Mouse (Mus musculus) liver, embryonic 11.5 days (tissue): ENCODE measurements at regions not wholly inside any gene's neighbourhood (a gene's known extent, or its start where the extent isn't known, plus 50 kb on each side); places are given as distances from the start of the nearest gene placed in this dataset.

ENCODE experiments used
- ATAC-seq: fragments of 200-750 bp; cut with Nextera tagmentation; replicated peaks from 2 replicates; pipeline ENCODE4 v1.8.0; 2017; ENCODE audit warnings: moderate number of reproducible peaks, mild to moderate bottlenecking, moderate TSS enrichment, moderate library complexity; ENCODE audit not compliant: low FRiP score
- DNase-seq: peaks from one replicate; pipeline ENCODE4 v3.0.0-alpha.2; 2017; ENCODE audit warnings: low spot score
- H3K27ac ChIP-seq: fragments of 300-500 bp; sonication (generic); 2 replicates; pipeline ENCODE4 v1.5.1; 2014; ENCODE audit warnings: mild to moderate bottlenecking, low read depth, low read length, control low read depth
- H3K27me3 ChIP-seq: fragments of 300-500 bp; sonication (generic); replicated peaks from 2 replicates; pipeline ENCODE4 v1.6.1; 2014; ENCODE audit warnings: low read length, mixed read lengths; ENCODE audit not compliant: control insufficient read depth, insufficient read depth
- H3K36me3 ChIP-seq: fragments of 300-500 bp; sonication (generic); 2 replicates; pipeline ENCODE4 v1.6.1; 2014; ENCODE audit warnings: mild to moderate bottlenecking, low read length, moderate library complexity, mixed read lengths; ENCODE audit not compliant: control insufficient read depth, insufficient read depth
- H3K4me1 ChIP-seq: fragments of 300-500 bp; sonication (generic); replicated peaks from 2 replicates; pipeline ENCODE4 v1.6.1; 2014; ENCODE audit warnings: low read length, mixed read lengths; ENCODE audit not compliant: control insufficient read depth, insufficient read depth
- H3K4me2 ChIP-seq: fragments of 300-500 bp; sonication (generic); 2 replicates; pipeline ENCODE4 v1.6.1; 2014; ENCODE audit warnings: mild to moderate bottlenecking, control low read depth, moderate library complexity
- H3K4me3 ChIP-seq: fragments of 300-500 bp; sonication (generic); 2 replicates; pipeline ENCODE4 v1.5.1; 2014; ENCODE audit warnings: low read depth, low read length, control low read depth
- H3K9ac ChIP-seq: fragments of 300-500 bp; sonication (generic); 2 replicates; pipeline ENCODE4 v1.6.1; 2014; ENCODE audit warnings: low read depth, low read length, control low read depth
- H3K9me3 ChIP-seq: fragments of 300-500 bp; sonication (generic); 2 replicates; pipeline ENCODE4 v1.6.1; 2016; ENCODE audit warnings: low read length, inconsistent platforms, mixed read lengths; ENCODE audit not compliant: control insufficient read depth
- WGBS: fragments of 180-500 bp; shearing (Covaris S2); extraction: QIAGEN DNeasy Blood & Tissue Kit; methylation state at CpG from one replicate; pipeline ENCODE4 v1.1.7; 2014; 5-methylcytosine and 5-hydroxymethylcytosine counted together

DNA sequence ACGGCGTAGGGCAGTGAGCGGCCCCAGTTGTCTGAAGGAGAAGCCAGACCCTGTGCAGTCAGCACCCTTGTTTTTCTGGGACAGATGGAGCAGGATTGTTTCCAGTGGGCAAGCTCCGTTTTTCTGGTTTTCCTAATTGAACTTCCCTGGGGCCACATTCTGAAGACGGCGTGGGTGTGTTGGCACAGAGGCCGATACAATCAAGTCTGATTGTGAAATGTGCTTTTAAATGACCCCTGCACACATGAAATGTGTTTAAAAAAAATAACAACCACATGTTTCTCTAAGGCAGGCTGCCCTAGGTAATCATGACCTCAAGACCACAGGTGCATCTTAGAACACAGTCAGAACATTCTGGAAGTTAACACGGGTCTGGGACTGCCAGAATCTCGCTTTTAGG, 81.2 kb upstream of the Lnx1 start:
- no peak overlapping the region for H3K4me3 ChIP-seq
- H3K9me3 ChIP-seq: no peaks in the 10 kb centered on the region
- 86% methylated on average over 9 of the region's 9 CpGs for WGBS
- no peak for DNase-seq
- no peak for ATAC-seq
- H3K9ac ChIP-seq: no peak overlapping the region
- H3K27me3 ChIP-seq: no peaks in the 10 kb centered on the region
- H3K4me2 ChIP-seq: no peak overlapping the region
- H3K4me1 ChIP-seq: no peaks in the 10 kb centered on the region
- H3K36me3 ChIP-seq: no peaks in the 10 kb centered on the region
- H3K27ac ChIP-seq: no peak overlapping the region

DNA sequence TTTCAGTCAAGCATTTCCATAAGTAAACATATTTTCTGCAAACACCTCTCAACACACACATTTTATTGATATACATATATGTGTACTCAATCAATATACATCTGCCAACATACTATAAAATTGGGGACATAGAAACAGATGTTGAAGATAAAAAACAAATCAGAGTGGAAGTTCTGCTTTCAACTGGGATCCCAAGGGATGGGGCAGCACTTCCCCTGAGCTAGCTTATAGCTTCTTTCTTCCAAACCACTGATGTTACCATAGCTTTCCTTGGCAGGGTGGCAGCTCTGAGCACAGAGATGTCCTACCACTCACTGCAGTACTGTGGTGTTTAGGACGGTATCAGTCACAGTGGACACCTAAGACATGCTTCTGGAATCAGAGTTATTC, 75.4 kb upstream of the Lnx1 start:
- Histone ChIP-seq H3K9ac (no peak overlapping the region), H3K4me3 (no peak overlapping the region), H3K27me3 (no peaks in the 10 kb centered on the region), H3K36me3 (no peaks in the 10 kb centered on the region), H3K4me2 (no peak overlapping the region), H3K27ac (no peak overlapping the region), H3K9me3 (no peaks in the 10 kb centered on the region), H3K4me1 (no peaks in the 10 kb centered on the region)
- DNase-seq (no peak), ATAC-seq (no peak)
- 57% methylated on average over 1 of the region's 1 CpGs for WGBS

DNA sequence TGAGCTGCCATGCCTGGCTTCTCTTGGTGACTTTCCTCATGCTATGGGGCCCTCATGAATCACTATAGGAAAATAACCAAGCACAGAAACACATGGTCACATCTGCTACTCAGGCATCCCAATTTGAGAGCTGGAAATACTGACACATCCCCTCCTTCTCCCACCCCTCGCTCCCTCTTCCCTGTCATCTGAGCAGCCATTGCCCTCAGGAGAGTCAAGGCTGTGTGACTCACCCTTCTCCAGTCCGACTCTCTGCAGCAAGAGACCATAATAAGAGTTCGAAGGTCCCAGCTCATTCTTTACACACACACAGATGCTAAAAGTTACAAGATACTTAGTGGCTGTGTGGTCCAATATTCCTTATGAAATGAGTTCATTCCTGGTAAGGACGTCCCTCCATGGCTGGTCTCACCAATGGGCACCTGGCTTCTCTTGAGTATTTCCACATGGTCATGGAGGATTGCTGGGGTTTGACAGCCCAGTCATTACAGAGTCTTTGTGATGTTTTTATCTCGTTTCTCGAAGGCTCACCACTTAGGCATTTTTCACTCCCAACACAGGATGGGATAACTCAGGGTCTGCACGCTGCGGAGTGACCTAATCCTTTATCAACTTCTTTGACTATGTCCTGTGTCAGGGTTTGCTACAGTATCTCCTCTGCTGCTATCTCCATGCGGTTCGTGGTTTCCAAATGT, 74.8 kb upstream of the Lnx1 start:
- H3K36me3 ChIP-seq: no peaks in the 10 kb centered on the region
- WGBS: 52% methylated on average over 10 of the region's 10 CpGs
- ATAC-seq: no peak
- no peaks in the 10 kb centered on the region for H3K4me1 ChIP-seq
- no peak for DNase-seq
- no peaks in the 10 kb centered on the region for H3K9me3 ChIP-seq
- no peak overlapping the region for H3K9ac ChIP-seq
- no peaks in the 10 kb centered on the region for H3K27me3 ChIP-seq
- H3K27ac ChIP-seq: no peak overlapping the region
- no peak overlapping the region for H3K4me3 ChIP-seq
- no peak overlapping the region for H3K4me2 ChIP-seq

DNA sequence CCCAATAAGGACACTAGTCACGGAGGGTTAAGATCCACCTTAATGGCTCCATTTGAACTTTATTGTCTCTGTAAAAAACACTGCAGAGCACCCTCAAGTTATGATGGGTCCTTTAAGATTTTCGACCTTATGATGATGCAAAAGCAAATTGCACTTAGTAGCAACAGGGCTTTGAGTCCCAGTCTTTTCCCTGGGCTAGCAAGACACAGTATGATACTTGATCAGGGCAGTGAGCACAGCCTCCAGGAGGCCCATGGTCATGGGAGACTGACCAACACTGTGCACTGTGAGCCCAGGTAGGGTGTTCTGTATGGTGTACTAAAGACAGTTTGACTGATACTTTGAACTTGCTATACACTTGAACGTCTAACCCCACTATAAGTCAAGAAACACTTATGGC, 73.4 kb upstream of the Lnx1 start:
- H3K4me3 ChIP-seq: no peak overlapping the region
- DNase-seq: no peak
- no peak for ATAC-seq
- H3K27me3 ChIP-seq: no peaks in the 10 kb centered on the region
- no peaks in the 10 kb centered on the region for H3K36me3 ChIP-seq
- H3K27ac ChIP-seq: no peak overlapping the region
- H3K9ac ChIP-seq: no peak overlapping the region
- H3K9me3 ChIP-seq: no peaks in the 10 kb centered on the region
- no peaks in the 10 kb centered on the region for H3K4me1 ChIP-seq
- WGBS: 75% methylated on average over 3 of the region's 3 CpGs
- no peak overlapping the region for H3K4me2 ChIP-seq

DNA sequence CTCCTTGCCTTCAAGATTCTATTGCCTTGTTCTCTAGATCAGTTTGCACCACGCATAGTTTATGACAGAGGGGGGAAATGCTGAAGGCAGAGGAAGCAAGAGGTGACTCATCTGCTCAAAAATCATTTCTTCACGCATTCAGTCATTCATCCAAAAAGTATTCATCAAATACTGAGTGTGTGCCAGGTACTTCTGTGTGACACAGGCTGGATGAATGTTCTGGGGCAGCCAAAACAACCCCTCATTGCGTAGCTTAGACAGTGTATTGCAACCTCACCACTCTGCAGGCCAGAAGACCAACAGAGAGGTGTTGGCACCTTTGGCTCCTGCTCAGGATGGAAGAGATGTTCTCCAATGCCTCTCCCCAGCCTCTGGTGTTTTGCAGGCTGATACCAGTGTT, 72.9 kb upstream of the Lnx1 start:
- 74% methylated on average over 3 of the region's 3 CpGs for WGBS
- H3K27ac ChIP-seq: no peak overlapping the region
- H3K4me3 ChIP-seq: no peak overlapping the region
- no peak overlapping the region for H3K9ac ChIP-seq
- no peaks in the 10 kb centered on the region for H3K27me3 ChIP-seq
- no peaks in the 10 kb centered on the region for H3K9me3 ChIP-seq
- no peaks in the 10 kb centered on the region for H3K36me3 ChIP-seq
- H3K4me2 ChIP-seq: no peak overlapping the region
- DNase-seq (no peak), ATAC-seq (no peak)
- H3K4me1 ChIP-seq: no peaks in the 10 kb centered on the region

DNA sequence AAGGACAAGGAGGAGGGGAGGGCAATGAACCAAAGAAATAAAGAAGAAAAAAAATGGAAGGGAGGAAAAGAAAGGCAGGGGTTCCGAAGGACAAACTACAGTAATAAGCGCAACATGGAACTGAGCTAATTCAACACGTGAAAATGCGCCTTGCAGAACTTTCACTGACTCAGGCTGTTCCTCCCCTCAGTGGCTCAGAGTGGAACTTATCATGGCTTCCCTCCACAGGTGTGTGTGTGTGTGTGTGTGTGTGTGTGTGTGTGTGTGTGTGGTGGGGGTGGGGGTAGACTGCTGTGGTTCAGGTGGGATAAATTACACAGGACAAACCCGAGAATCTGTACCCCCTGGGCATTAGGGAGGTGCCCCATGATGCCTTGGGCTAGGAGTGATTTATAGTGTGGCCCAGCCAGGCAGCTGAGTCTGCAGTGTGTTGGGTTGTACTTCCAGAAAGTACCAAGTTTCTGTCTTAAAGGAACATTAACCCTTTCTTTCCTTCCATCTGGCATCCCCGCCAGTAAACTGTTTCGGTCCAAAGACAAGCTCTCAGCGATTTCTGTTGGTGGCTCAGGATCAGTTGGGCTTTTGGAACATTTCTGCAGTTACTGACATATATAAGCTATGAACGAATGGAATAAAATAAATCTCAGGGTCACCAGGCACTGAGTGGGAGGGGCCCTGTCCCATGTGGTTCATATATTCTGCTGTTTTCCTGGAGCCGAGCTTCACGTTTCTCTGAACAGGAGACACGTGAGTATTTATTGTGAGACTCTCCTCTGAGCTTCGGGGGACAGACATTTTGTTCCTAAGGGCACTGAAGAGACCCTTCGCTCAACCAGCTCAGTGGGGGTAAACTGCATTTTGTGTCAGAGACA, 71.1 kb upstream of the Lnx1 start:
- DNase-seq: no peak
- 81% methylated on average over 14 of the region's 14 CpGs for WGBS
- no peaks in the 10 kb centered on the region for H3K4me1 ChIP-seq
- no peaks in the 10 kb centered on the region for H3K9me3 ChIP-seq
- no peak overlapping the region for H3K4me3 ChIP-seq
- no peaks in the 10 kb centered on the region for H3K36me3 ChIP-seq
- H3K27ac ChIP-seq: no peak overlapping the region
- H3K27me3 ChIP-seq: no peaks in the 10 kb centered on the region
- no peak for ATAC-seq
- no peak overlapping the region for H3K9ac ChIP-seq
- H3K4me2 ChIP-seq: no peak overlapping the region

DNA sequence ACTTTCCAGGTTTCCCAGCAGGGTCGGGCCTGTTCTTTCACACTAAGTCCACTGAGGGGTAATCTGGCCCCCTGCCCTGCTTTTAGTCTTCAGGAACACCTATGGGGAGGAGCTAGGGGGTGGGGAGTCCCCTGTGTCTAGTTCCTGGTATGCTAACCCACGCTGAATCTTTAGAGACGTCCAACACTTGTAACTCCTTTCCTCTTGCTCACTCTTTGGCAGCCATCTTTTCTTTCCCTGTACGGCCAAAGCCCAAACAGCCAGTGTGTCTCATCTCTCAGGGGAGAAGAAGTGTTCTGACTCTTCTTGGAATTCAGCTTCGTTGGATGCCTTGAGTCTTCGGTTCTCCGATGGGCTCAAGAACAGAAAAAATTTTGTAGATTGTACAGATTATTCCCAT, 68.4 kb upstream of the Lnx1 start:
- Histone ChIP-seq H3K9me3 (no peaks in the 10 kb centered on the region), H3K4me2 (no peak overlapping the region), H3K36me3 (no peaks in the 10 kb centered on the region), H3K4me1 (no peaks in the 10 kb centered on the region), H3K9ac (no peak overlapping the region), H3K27ac (no peak overlapping the region), H3K4me3 (no peak overlapping the region), H3K27me3 (no peaks in the 10 kb centered on the region)
- no peak for DNase-seq
- WGBS: 71% methylated on average over 7 of the region's 7 CpGs
- ATAC-seq: no peak

DNA sequence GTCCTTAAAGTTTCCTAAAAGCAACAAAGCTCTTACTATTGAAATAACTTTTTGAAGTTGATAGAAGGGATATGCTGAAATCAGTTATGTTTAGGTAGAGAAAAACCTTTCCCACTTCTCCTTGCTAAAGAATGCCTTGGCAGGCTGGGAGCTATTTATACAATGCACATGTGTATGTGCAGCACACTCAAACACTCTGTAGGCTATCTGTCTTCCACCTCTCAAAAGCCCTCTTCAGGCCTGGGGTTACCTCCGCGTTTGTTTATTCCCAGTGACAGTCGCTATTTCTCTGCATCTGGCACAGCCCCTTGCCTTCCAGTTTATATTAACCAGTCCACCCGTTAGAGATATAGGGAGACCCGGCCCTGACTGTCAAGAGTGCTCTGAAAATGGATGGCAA, 66.3 kb upstream of the Lnx1 start:
- ATAC-seq (no peak), DNase-seq (no peak)
- Histone ChIP-seq H3K36me3 (no peaks in the 10 kb centered on the region), H3K9me3 (no peaks in the 10 kb centered on the region), H3K4me2 (no peak overlapping the region), H3K27ac (no peak overlapping the region), H3K4me1 (no peaks in the 10 kb centered on the region), H3K27me3 (no peaks in the 10 kb centered on the region), H3K9ac (no peak overlapping the region), H3K4me3 (no peak overlapping the region)
- WGBS: 53% methylated on average over 5 of the region's 5 CpGs

DNA sequence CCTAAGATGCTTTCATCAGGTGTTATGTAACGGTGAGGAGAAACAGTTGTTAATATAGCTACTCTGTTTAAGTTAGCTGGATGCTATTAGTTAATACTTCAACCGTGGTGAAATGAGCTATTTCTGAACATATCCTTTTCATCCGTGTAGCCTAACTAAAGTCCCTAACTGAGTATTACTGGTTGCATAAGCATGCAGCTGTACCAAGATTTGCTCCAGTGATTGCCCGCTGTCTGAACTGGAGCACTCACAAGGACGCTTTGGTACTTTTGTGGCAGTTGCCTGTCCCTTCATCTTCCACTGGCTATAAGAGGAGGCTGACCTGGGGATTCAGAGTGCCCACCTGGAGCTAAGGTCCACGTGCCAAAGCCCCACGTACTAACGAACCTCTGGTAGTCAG, 65.3 kb upstream of the Lnx1 start:
- whole genome bisulfite sequencing: 80% methylated on average over 8 of the region's 8 CpGs

More for the DNA sequence above, 65.3 kb upstream of the Lnx1 start:
- Histone ChIP-seq H3K9me3 (no peaks in the 10 kb centered on the region), H3K4me2 (no peak overlapping the region), H3K36me3 (no peaks in the 10 kb centered on the region), H3K9ac (no peak overlapping the region), H3K4me3 (no peak overlapping the region), H3K27ac (no peak overlapping the region), H3K4me1 (no peaks in the 10 kb centered on the region), H3K27me3 (no peaks in the 10 kb centered on the region)
- ATAC-seq: no peak
- no peak for DNase-seq
